Mouse (Mus musculus): ENCODE data around the gene Gstp3. TPM values are rescaled to one million over a fixed set of nuclear protein-coding genes. Genes with fewer than 3 reads are reported as not detected.

Gene Gstp3
- polyA plus RNA-seq (2012; rRNA removed), result 0.93 and 3.0 TPM in 2 replicates

- DNase-seq (ENCODE audit: low read depth), result peak; percentile 72
These were observed at the start of gene Gstp3 for GRCm38 (mm10) chr19:4059069-4059740. Gene Gstp3 (minus strand): TSS chr19:4059569.

GRCm38 (mm10) chr19:4108535-4108934 lies 49.2 kb upstream of the Gstp3 start:
- DNase-seq (ENCODE audit: low read depth), result no peak

GRCm38 (mm10) chr19:4106654-4107053 lies 47.3 kb upstream of the Gstp3 start:
- no peak for DNase-seq (ENCODE audit: low read depth)

GRCm38 (mm10) chr19:4104675-4105194 lies 45.4 kb upstream of the Gstp3 start:
- no peak for DNase-seq (ENCODE audit: low read depth)

GRCm38 (mm10) chr19:4103792-4104191 lies 44.4 kb upstream of the Gstp3 start:
- DNase-seq (ENCODE audit: low read depth), result no peak

- DNase-seq (ENCODE audit: low read depth), result no peak
These were observed 43.9 kb upstream of the Gstp3 start for GRCm38 (mm10) chr19:4103294-4103693.

GRCm38 (mm10) chr19:4102626-4103025 lies 43.3 kb upstream of the Gstp3 start:
- DNase-seq (ENCODE audit: low read depth), result no peak

- no peak for DNase-seq (ENCODE audit: low read depth)
These were observed 42.7 kb upstream of the Gstp3 start for GRCm38 (mm10) chr19:4102049-4102448.

GRCm38 (mm10) chr19:4101466-4101865 lies 42.1 kb upstream of the Gstp3 start:
- DNase-seq (ENCODE audit: low read depth), result no peak

GRCm38 (mm10) chr19:4100718-4101261 lies 41.4 kb upstream of the Gstp3 start:
- DNase-seq (ENCODE audit: low read depth), result no peak

- DNase-seq (ENCODE audit: low read depth), result no peak
These were observed 40.7 kb upstream of the Gstp3 start, which contains the start of gene Pitpnm1 for GRCm38 (mm10) chr19:4099837-4100717. Gene Pitpnm1 (plus strand): TSS chr19:4099998.

- DNase-seq (ENCODE audit: low read depth), result peak; percentile 37
These were observed 39.7 kb upstream of the Gstp3 start for GRCm38 (mm10) chr19:4099056-4099455.

- no peak for DNase-seq (ENCODE audit: low read depth)
These were observed 39.1 kb upstream of the Gstp3 start for GRCm38 (mm10) chr19:4098426-4098825.

GRCm38 (mm10) chr19:4097441-4097825 lies 38.1 kb upstream of the Gstp3 start:
- DNase-seq (ENCODE audit: low read depth), result peak; percentile 65

- peak; percentile 75 for DNase-seq (ENCODE audit: low read depth)
These were observed 37.5 kb upstream of the Gstp3 start, which contains the start of gene Cdk2ap2 for GRCm38 (mm10) chr19:4096642-4097440. Gene Cdk2ap2 (plus strand): TSS chr19:4097182.

- no peak for DNase-seq (ENCODE audit: low read depth)
These were observed 36.4 kb upstream of the Gstp3 start for GRCm38 (mm10) chr19:4095802-4096201.

GRCm38 (mm10) chr19:4094774-4095303 lies 35.5 kb upstream of the Gstp3 start:
- DNase-seq (ENCODE audit: low read depth), result no peak

GRCm38 (mm10) chr19:4094348-4094747 lies 35.0 kb upstream of the Gstp3 start:
- DNase-seq (ENCODE audit: low read depth), result no peak

- no peak for DNase-seq (ENCODE audit: low read depth)
These were observed 34.4 kb upstream of the Gstp3 start for GRCm38 (mm10) chr19:4093772-4094171.

- DNase-seq (ENCODE audit: low read depth), result no peak
These were observed 33.4 kb upstream of the Gstp3 start for GRCm38 (mm10) chr19:4092750-4093149.

GRCm38 (mm10) chr19:4091383-4091782 lies 32.0 kb upstream of the Gstp3 start:
- DNase-seq (ENCODE audit: low read depth), result no peak

Data from gonadal fat pad, adult 2 months (tissue).